Mouse (Mus musculus) brain, embryonic 14.5 days (tissue): ENCODE results near the gene Nrm. TPM values are rescaled to one million over a fixed set of nuclear protein-coding genes. Genes with fewer than 3 reads are reported as not detected.
A peak's percentile ranks its signal among the peaks of the same experiment; 100 is the strongest.

Experiments
- DNase-seq: peaks from one replicate; pipeline ENCODE4 v3.0.0-alpha.2; 2011; ENCODE audit warnings: low read depth
- CTCF ChIP-seq: fragments of 200-500 bp; IDR thresholded peaks from 2 replicates; pipeline ENCODE4 v1.5.1; 2012; ENCODE audit warnings: inconsistent platforms, mild to moderate bottlenecking, moderate library complexity, borderline replicate concordance; ENCODE audit not compliant: insufficient read depth, insufficient read length; ENCODE audit errors: extremely low read depth
- POLR2A ChIP-seq: fragments of 200-500 bp; IDR thresholded peaks from 2 replicates; pipeline ENCODE4 v1.6.1; 2012; ENCODE audit warnings: mild to moderate bottlenecking, inconsistent platforms, borderline replicate concordance; ENCODE audit not compliant: poor library complexity, insufficient read depth, insufficient read length, severe bottlenecking; ENCODE audit errors: extremely low read depth
- polyA plus RNA-seq: library from polyadenylated mRNA; depleted of rRNA; stranded (reverse); fragments of >200 nt; gene quantifications from 2 replicates; pipeline ENCODE4 v1.2.3, GENCODE M21; 2012

Nrm gene
- polyA plus RNA-seq, 1 experiment = 26.9 TPM

- DNase-seq = no peak
- TF ChIP-seq POLR2A = no peak
Observed at GRCm38 (mm10) chr17:35864832-35865353, 3.8 kb downstream of the Nrm start.

- TF ChIP-seq CTCF = no peak
- TF ChIP-seq POLR2A = peak; percentile 46; the same call in 1 of the 2 replicates
Observed at GRCm38 (mm10) chr17:35865481-35866280, 4.6 kb downstream of the Nrm start, which contains the start of gene Ppp1r18. TSS of gene Ppp1r18 (plus strand) at chr17:35865593.

GRCm38 (mm10) chr17:35866281-35866831 lies 5.2 kb downstream of the Nrm start:
- no peak for TF ChIP-seq CTCF
- 0 out of 2 replicates have a peak, but pooled peaks have one; percentile 36 for TF ChIP-seq POLR2A
- DNase-seq = peak; percentile 74

More at GRCm38 (mm10) chr17:35865481-35866280, 4.6 kb downstream of the Nrm start, which contains the start of gene Ppp1r18:
- DNase-seq = peak; percentile 94

DNA sequence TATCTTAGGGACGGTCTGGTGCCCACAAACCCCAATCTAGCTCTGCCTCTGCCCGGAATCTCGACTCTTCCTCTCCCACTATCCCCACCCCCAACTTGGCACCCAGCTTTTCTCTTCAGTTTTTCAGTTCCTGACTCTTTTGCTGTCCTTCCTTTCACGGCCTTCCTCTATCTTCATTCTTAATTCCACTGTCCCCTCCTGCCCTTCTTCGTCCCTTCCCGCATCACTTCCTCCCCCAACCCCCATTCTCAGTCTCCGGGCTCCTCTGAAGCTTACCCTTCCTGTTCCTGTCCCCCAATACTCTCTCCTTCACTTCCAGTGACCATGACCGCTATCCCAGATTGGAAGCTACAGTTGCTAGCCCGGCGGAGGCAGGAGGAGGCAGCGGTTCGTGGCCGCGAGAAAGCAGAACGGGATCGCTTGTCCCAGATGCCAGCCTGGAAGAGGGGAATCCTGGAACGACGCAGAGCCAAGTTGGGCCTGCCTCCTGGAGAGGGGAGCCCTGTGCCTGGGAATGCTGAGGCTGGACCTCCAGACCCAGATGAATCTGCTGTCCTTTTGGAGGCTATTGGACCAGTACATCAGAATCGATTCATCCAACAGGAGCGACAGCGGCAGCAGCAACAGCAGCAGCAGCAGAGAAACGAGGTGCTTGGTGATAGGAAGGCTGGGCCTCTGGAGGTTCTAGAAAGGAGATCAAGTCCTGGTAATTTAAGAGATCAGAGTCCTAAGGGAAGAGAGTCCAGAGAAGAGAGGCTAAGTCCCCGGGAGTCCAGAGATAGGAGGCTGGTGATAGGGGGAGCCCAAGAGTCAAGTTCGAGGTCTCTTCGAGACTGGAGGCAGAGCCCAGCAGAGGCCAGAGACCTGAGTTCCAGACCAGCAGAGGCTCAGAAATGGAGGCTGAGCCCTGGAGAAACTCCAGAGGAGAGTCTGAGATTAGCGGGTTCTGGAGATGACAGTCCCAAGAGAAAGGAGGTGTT lies 6.1 kb downstream of the Nrm start:
- DNase-seq = peak; percentile 37
- TF ChIP-seq CTCF = 0 out of 2 replicates have a peak, but pooled peaks have one; percentile 0
- no peak for TF ChIP-seq POLR2A

DNA sequence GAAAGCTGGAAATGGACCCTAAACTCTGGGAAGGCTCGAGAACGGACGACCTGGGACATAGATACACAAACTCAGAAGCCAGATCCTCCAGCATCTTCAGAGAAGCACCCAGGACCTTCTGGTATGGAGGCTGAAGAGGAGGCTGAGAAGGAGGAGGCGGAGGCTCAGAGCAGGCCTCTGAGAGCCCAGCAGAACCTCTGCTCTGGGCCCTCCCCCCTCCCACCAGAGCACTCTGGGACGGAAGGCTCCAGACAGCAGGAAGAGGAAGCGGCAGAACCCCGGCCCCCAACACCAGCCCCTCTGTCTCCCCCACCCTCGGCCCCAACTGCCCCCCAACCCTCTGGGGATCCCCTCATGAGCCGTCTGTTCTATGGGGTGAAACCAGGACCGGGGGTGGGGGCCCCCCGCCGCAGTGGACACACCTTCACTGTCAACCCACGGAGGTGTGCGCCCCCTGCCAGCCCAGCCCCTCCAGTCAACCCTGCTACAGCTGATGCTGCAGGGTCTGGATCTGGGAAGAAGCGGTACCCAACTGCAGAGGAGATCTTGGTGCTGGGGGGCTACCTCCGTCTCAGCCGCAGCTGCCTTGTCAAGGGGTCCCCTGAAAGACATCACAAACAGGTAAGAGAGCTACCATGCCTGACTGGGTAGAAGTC lies 7.2 kb downstream of the Nrm start:
- no peak for DNase-seq
- no peak for TF ChIP-seq POLR2A
- TF ChIP-seq CTCF = no peak

GRCm38 (mm10) chr17:35868961-35869345 lies 7.8 kb downstream of the Nrm start:
- DNase-seq = no peak
- TF ChIP-seq POLR2A (no peak), CTCF (no peak)

GRCm38 (mm10) chr17:35869346-35870067 lies 8.4 kb downstream of the Nrm start:
- DNase-seq = peak; percentile 43
- TF ChIP-seq CTCF (no peak), POLR2A (no peak)

DNA sequence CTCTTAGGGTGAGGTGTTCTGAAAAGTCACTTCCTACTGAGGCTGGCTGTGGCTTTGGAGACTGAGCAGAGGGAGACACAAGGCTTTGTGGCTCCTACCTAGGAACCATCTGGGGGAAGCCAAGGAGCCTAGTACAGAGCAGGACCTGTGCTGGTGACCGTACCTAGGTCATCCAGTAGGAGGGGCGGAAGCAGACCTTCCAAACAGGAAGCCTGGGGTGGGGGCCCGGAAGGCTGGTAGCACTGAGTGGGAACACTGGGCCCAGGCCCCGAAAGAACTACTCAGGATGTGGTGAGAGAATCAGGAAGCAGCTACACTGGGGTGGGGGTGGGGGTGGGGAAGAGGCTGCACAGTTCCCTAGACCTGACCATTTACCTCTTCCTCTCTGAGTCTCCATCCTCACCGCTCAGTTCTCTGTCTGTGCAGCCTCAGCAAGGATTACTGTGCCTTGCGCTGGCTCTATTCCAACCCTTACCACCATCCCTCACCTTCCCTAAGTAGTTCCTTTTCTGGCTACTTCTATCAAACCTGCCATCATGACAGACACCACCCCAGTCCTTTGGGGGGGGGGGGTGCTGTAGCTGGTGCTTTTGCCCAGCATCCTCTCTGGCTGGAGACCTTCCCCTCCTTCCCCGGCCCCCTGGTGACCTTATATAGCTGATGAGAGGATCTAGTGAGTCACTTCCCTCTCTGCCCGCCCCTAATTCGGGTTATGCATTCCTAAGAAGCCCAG lies 9.2 kb downstream of the Nrm start:
- DNase-seq = no peak
- TF ChIP-seq POLR2A (no peak), CTCF (no peak)

DNA sequence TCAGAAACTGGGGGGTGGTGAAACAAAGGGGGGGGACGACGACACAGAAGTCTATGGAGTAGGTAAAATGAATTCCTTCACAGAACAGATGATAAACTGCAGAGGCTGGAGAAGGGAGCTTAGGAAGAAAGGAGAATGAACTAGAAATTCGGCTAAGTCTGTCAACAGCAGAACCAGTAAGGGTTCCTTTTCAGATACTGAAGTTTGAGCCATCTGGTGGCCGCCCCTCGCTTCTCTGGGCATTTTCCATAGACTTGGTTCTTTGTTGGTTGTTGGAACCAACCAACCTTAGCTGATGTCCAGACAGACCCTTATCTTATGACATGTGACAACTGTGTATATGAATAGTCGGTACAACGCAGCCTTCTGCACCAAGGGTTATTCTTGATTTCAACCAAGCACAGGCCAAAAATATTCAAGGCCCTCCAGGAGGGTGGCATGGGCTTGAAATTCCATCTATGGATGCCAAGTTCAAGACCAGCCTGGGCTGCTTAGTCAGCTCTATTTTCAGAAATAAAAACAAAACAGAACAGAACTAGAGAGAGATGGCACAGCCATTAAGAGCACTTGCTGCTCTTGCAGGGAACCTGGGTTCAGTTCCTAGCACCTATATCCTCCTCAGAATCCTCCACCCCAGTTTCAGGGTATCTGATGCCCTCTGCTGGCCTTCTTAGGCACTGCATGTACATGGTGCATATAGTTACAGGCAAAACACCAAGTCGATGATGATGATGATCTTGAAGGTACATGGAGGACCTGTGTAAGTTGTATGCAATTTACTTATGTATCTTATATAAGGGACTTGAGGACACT lies 10.0 kb downstream of the Nrm start:
- TF ChIP-seq POLR2A (no peak), CTCF (peak; percentile 55; the same call in 1 of the 2 replicates)
- no peak for DNase-seq
